In genomic region chr10:83130611-83131010, GRCm38 (mm10) we compare ENCODE assay signal across 9 mouse cellular contexts.
DNase-seq lines count a peak whose midpoint lies in the region; ATAC-seq and TF ChIP-seq lines count a peak whose summit lies in the region.
"Had no signal": no experiment of that assay in that cellular context is flagged by ENCODE, and none has a peak within 500 bp of the region (broad histone marks: within the 10 kb centered on the region; RNA-seq: fewer than 3 reads in every experiment).

No protein-coding gene starts in this region.

- no peak for DNase-seq in lung, postnatal 0 days (ENCODE audit: low spot score)
- DNase-seq in hindbrain, embryonic 11.5 days (ENCODE audit: low spot score) = no peak
- no peak for DNase-seq in thymus, postnatal 4 days
- DNase-seq: heart, adult 18-20 months had no signal

- ATAC-seq in lung, embryonic 15.5 days (ENCODE audit: borderline replicate concordance, extremely low read depth, low FRiP score, low TSS enrichment) = peak; percentile 60; the same call in 1 of the 2 replicates
- ATAC-seq in lung, postnatal 0 days = no peak
- 0 out of 2 replicates have a peak, but pooled peaks have one; percentile 56 for ATAC-seq in embryonic facial prominence, embryonic 13.5 days (ENCODE audit: insufficient number of reproducible peaks, insufficient read depth, low FRiP score, low TSS enrichment, low read depth)
- no peak for ATAC-seq in hindbrain, embryonic 11.5 days (ENCODE audit: low FRiP score)
- no peak for ATAC-seq in midbrain, embryonic 16.5 days
- no peak for ATAC-seq in CD4-positive, CD25-positive, alpha-beta regulatory T cell, adult 4 months
- ATAC-seq in megakaryocyte, adult 5-6 weeks (ENCODE audit: poor library complexity, severe bottlenecking) = no peak

- 56% methylated on average over 8 of the region's 8 CpGs for WGBS in lung, embryonic 15.5 days
- 48% methylated on average over 8 of the region's 8 CpGs for WGBS in lung, postnatal 0 days
- WGBS in embryonic facial prominence, embryonic 13.5 days = 39% methylated on average over 8 of the region's 8 CpGs
- WGBS in hindbrain, embryonic 11.5 days = 46% methylated on average over 8 of the region's 8 CpGs
- 45% methylated on average over 8 of the region's 8 CpGs for WGBS in midbrain, embryonic 16.5 days

- TF ChIP-seq CTCF in lung, postnatal 0 days (IDR thresholded peaks at IDR 0.05) = no peak

- peaks cover 14% of the 10 kb centered on the region; the same call in 1 of the 2 replicates for H3K4me1 ChIP-seq in lung, embryonic 15.5 days
- no peaks in the 10 kb centered on the region for H3K4me1 ChIP-seq in lung, postnatal 0 days (ENCODE audit: insufficient read depth, low read depth, low read length)
- H3K4me1 ChIP-seq in embryonic facial prominence, embryonic 13.5 days = peaks cover 47% of the 10 kb centered on the region
- peaks cover 2% of the 10 kb centered on the region; the same call in 1 of the 2 replicates for H3K4me1 ChIP-seq in hindbrain, embryonic 11.5 days (replicated peaks; ENCODE audit: control insufficient read depth, insufficient read depth, low read length)
- H3K4me1 ChIP-seq in midbrain, embryonic 16.5 days (ENCODE audit: control insufficient read depth, insufficient read depth, low read length) = peaks cover 27% of the 10 kb centered on the region

- no peaks in the 10 kb centered on the region for H3K27me3 ChIP-seq in lung, embryonic 15.5 days
- no peaks in the 10 kb centered on the region for H3K27me3 ChIP-seq in lung, postnatal 0 days (replicated peaks; ENCODE audit: insufficient read depth, low read length)
- 0 out of 2 replicates have a peak, but pooled peaks cover 9% of the 10 kb centered on the region for H3K27me3 ChIP-seq in embryonic facial prominence, embryonic 13.5 days
- no peaks in the 10 kb centered on the region for H3K27me3 ChIP-seq in hindbrain, embryonic 11.5 days (ENCODE audit: control insufficient read depth, insufficient read depth, low read length)
- no peaks in the 10 kb centered on the region for H3K27me3 ChIP-seq in midbrain, embryonic 16.5 days (ENCODE audit: control insufficient read depth, insufficient read depth, low read depth, low read length)

- H3K27ac ChIP-seq in lung, embryonic 15.5 days = peak overlapping the region; percentile 69
- H3K27ac ChIP-seq in lung, postnatal 0 days (ENCODE audit: low read length) = no peak overlapping the region
- H3K27ac ChIP-seq in embryonic facial prominence, embryonic 13.5 days = peak overlapping the region; percentile 79
- H3K27ac ChIP-seq in hindbrain, embryonic 11.5 days (ENCODE audit: low read depth, low read length) = peak overlapping the region; percentile 17; the same call in 1 of the 2 replicates
- H3K27ac ChIP-seq in midbrain, embryonic 16.5 days (ENCODE audit: low read length) = peak overlapping the region; percentile 44; the same call in 1 of the 2 replicates

- H3K4me2 ChIP-seq in lung, embryonic 15.5 days = 0 out of 2 replicates have a peak overlapping the region, but pooled peaks have one; percentile 2
- no peak overlapping the region for H3K4me2 ChIP-seq in lung, postnatal 0 days (replicated peaks; ENCODE audit: low read depth, low read length)
- H3K4me2 ChIP-seq in embryonic facial prominence, embryonic 13.5 days = no peak overlapping the region
- no peak overlapping the region for H3K4me2 ChIP-seq in hindbrain, embryonic 11.5 days (replicated peaks; ENCODE audit: low read depth, low read length)
- no peak overlapping the region for H3K4me2 ChIP-seq in midbrain, embryonic 16.5 days (ENCODE audit: low read length)

- no peak overlapping the region for H3K9ac ChIP-seq in lung, embryonic 15.5 days
- no peak overlapping the region for H3K9ac ChIP-seq in lung, postnatal 0 days (replicated peaks; ENCODE audit: low read depth)
- no peak overlapping the region for H3K9ac ChIP-seq in embryonic facial prominence, embryonic 13.5 days
- H3K9ac ChIP-seq in hindbrain, embryonic 11.5 days (ENCODE audit: low read depth, low read length) = no peak overlapping the region
- H3K9ac ChIP-seq in midbrain, embryonic 16.5 days (ENCODE audit: low read depth, low read length) = no peak overlapping the region

- H3K9me3 ChIP-seq in lung, embryonic 15.5 days = no peaks in the 10 kb centered on the region
- H3K9me3 ChIP-seq in lung, postnatal 0 days (ENCODE audit: low read length) = no peaks in the 10 kb centered on the region
- H3K9me3 ChIP-seq in embryonic facial prominence, embryonic 13.5 days = no peaks in the 10 kb centered on the region
- H3K9me3 ChIP-seq in hindbrain, embryonic 11.5 days (ENCODE audit: control insufficient read depth, low read length) = no peaks in the 10 kb centered on the region
- H3K9me3 ChIP-seq in midbrain, embryonic 16.5 days (replicated peaks; ENCODE audit: control insufficient read depth, low read length, poor library complexity, severe bottlenecking) = no peaks in the 10 kb centered on the region

- no peaks in the 10 kb centered on the region for H3K36me3 ChIP-seq in lung, embryonic 15.5 days
- H3K36me3 ChIP-seq in lung, postnatal 0 days (ENCODE audit: insufficient read depth, low read length) = no peaks in the 10 kb centered on the region
- H3K36me3 ChIP-seq in embryonic facial prominence, embryonic 13.5 days = no peaks in the 10 kb centered on the region
- H3K36me3 ChIP-seq in hindbrain, embryonic 11.5 days (ENCODE audit: control insufficient read depth, insufficient read depth, low read length) = no peaks in the 10 kb centered on the region
- H3K36me3 ChIP-seq in midbrain, embryonic 16.5 days (ENCODE audit: control insufficient read depth, insufficient read depth, low read length) = no peaks in the 10 kb centered on the region

- no peak overlapping the region for H3K4me3 ChIP-seq in lung, embryonic 15.5 days
- H3K4me3 ChIP-seq in lung, postnatal 0 days (ENCODE audit: low read depth, low read length) = no peak overlapping the region
- no peak overlapping the region for H3K4me3 ChIP-seq in embryonic facial prominence, embryonic 13.5 days
- no peak overlapping the region for H3K4me3 ChIP-seq in hindbrain, embryonic 11.5 days (ENCODE audit: low read depth, low read length)
- no peak overlapping the region for H3K4me3 ChIP-seq in midbrain, embryonic 16.5 days (ENCODE audit: low read depth, low read length)

- TF ChIP-seq EP300 in lung, postnatal 0 days (IDR thresholded peaks at IDR 0.05) = no peak

Comparison
In these comparisons a context has a peak if more than half of its experiments do, and no peak if none do; other contexts are left out.
1. ATAC-seq: peak in lung, embryonic 15.5 days (single experiment) and embryonic facial prominence, embryonic 13.5 days (single experiment); none in lung, postnatal 0 days (single experiment), hindbrain, embryonic 11.5 days (single experiment), midbrain, embryonic 16.5 days (single experiment), CD4-positive, CD25-positive, alpha-beta regulatory T cell, adult 4 months (single experiment) and megakaryocyte, adult 5-6 weeks (single experiment).